Mouse (Mus musculus) MEL (cell line): ENCODE measurements around the gene Ccser1. TPM values are rescaled to one million over a fixed set of nuclear protein-coding genes. Genes with fewer than 3 reads are reported as not detected.

ENCODE experiments used
- DNase-seq: peaks from one replicate; pipeline ENCODE4 v3.0.0; 2011; ENCODE audit warnings: low read depth, low spot score
- H3K27ac ChIP-seq: 2 replicates; pipeline ENCODE4 v1.5.1; 2012; ENCODE audit warnings: low read depth, mild to moderate bottlenecking, control low read depth, low read length, moderate library complexity; ENCODE audit not compliant: control insufficient read depth
- H3K27me3 ChIP-seq, 2 experiments: fragments of 150-350 bp in 1 of 2; sonication (generic) in 1 of 2; 2 replicates each; pipeline ENCODE4 v1.6.1; 2012; ENCODE audit warnings: low read length in 2 of 2, mild to moderate bottlenecking in 2 of 2, improper control_type of control experiment in 1 of 2, moderate library complexity in 1 of 2; ENCODE audit not compliant: insufficient read depth in 2 of 2, control insufficient read depth in 1 of 2
- H3K36me3 ChIP-seq, 2 experiments: 2 replicates each; pipeline ENCODE4 v1.6.1; 2012 to 2014; ENCODE audit warnings: low read length in 2 of 2, improper control_type of control experiment in 1 of 2, inconsistent platforms in 1 of 2, mild to moderate bottlenecking in 1 of 2; ENCODE audit not compliant: insufficient read depth in 2 of 2, control insufficient read depth in 1 of 2
- H3K4me1 ChIP-seq, 2 experiments: fragments of 150-350 bp in 1 of 2; sonication (generic) in 1 of 2; 2 replicates each; pipeline ENCODE4 v1.6.1; 2012; ENCODE audit warnings: low read length in 2 of 2, improper control_type of control experiment in 1 of 2, mild to moderate bottlenecking in 1 of 2; ENCODE audit not compliant: insufficient read depth in 2 of 2, control insufficient read depth in 1 of 2
- H3K4me3 ChIP-seq, 2 experiments: fragments of 150-350 bp in 1 of 2; sonication (generic) in 1 of 2; 2 replicates each; pipeline ENCODE4 v1.5.1; 2012; ENCODE audit warnings: low read depth in 2 of 2, low read length in 2 of 2, mild to moderate bottlenecking in 2 of 2, moderate library complexity in 2 of 2, control low read depth in 1 of 2, improper control_type of control experiment in 1 of 2; ENCODE audit not compliant: control insufficient read depth in 1 of 2, insufficient read depth in 1 of 2
- H3K79me2 ChIP-seq: 2 replicates; pipeline ENCODE4 v1.6.1; 2012; ENCODE audit warnings: mild to moderate bottlenecking, low read length, moderate library complexity; ENCODE audit not compliant: control insufficient read depth, poor library complexity, insufficient read depth
- H3K9ac ChIP-seq: 2 replicates; pipeline ENCODE4 v1.6.1; 2012; ENCODE audit warnings: low read depth, mild to moderate bottlenecking, control low read depth, low read length, moderate library complexity; ENCODE audit not compliant: control insufficient read depth, poor library complexity, severe bottlenecking
- H3K9me3 ChIP-seq: fragments of 150-350 bp; sonication (generic); replicated peaks from 2 replicates; pipeline ENCODE4 v1.6.1; 2012; ENCODE audit warnings: mild to moderate bottlenecking, low read length, improper control_type of control experiment, moderate library complexity; ENCODE audit not compliant: insufficient read depth
- BHLHE40 ChIP-seq: IDR thresholded peaks from 2 replicates; pipeline ENCODE4 v1.6.1; 2012; ENCODE audit warnings: low read depth, mild to moderate bottlenecking, inconsistent platforms, low read length, improper control_type of control experiment, borderline replicate concordance
- CHD1 ChIP-seq: IDR thresholded peaks from 2 replicates; pipeline ENCODE4 v1.6.1; 2012; ENCODE audit warnings: low read depth, mild to moderate bottlenecking, inconsistent platforms, low read length, improper control_type of control experiment
- CHD2 ChIP-seq: IDR thresholded peaks from 2 replicates; pipeline ENCODE4 v1.6.1; 2011; ENCODE audit warnings: low read length, improper control_type of control experiment
- EP300 ChIP-seq, 2 experiments: IDR thresholded peaks; 2 replicates each; pipeline ENCODE4 v1.6.1; 2011; ENCODE audit warnings: improper control_type of control experiment in 2 of 2, low read length in 2 of 2, low read depth in 1 of 2, mild to moderate bottlenecking in 1 of 2
- GABPA ChIP-seq: IDR thresholded peaks from 2 replicates; pipeline ENCODE4 v1.6.1; 2012; ENCODE audit warnings: low read depth, mild to moderate bottlenecking, inconsistent platforms, low read length, improper control_type of control experiment, moderate library complexity
- GATA1 ChIP-seq: IDR thresholded peaks from 2 replicates; pipeline ENCODE4 v1.6.1; 2011; ENCODE audit warnings: low read depth, low read length, improper control_type of control experiment
- JUND ChIP-seq: IDR thresholded peaks from 2 replicates; pipeline ENCODE4 v1.6.1; 2011; ENCODE audit warnings: low read depth, mild to moderate bottlenecking, improper control_type of control experiment, low read length
- KAT2A ChIP-seq: conservative IDR thresholded peaks from 2 replicates; pipeline ENCODE4 v1.6.1; 2012; ENCODE audit warnings: low read depth, low read length, improper control_type of control experiment, inconsistent platforms
- MAX ChIP-seq: IDR thresholded peaks from 2 replicates; pipeline ENCODE4 v1.6.1; 2011; ENCODE audit warnings: low read length, improper control_type of control experiment
- MAZ ChIP-seq: IDR thresholded peaks from 2 replicates; pipeline ENCODE4 v1.6.1; 2012; ENCODE audit warnings: low read depth, mild to moderate bottlenecking, inconsistent platforms, low read length, improper control_type of control experiment
- MEF2A ChIP-seq: IDR thresholded peaks from 2 replicates; pipeline ENCODE4 v1.6.1; 2014; ENCODE audit warnings: low read depth, mild to moderate bottlenecking, inconsistent platforms, low read length, improper control_type of control experiment; ENCODE audit not compliant: poor library complexity, insufficient replicate concordance, severe bottlenecking; ENCODE audit errors: extremely low read depth
- MYB ChIP-seq: IDR thresholded peaks from 2 replicates; pipeline ENCODE4 v1.6.1; 2011; ENCODE audit warnings: mild to moderate bottlenecking, low read depth, low read length, improper control_type of control experiment
- MYC ChIP-seq: IDR thresholded peaks from 2 replicates; pipeline ENCODE4 v1.6.1; 2011; ENCODE audit warnings: low read depth, mild to moderate bottlenecking, low read length, improper control_type of control experiment, moderate library complexity
- NRF1 ChIP-seq: IDR thresholded peaks from 2 replicates; pipeline ENCODE4 v1.6.1; 2014; ENCODE audit warnings: low read depth, mild to moderate bottlenecking, inconsistent platforms, low read length, improper control_type of control experiment, moderate library complexity; ENCODE audit not compliant: poor library complexity, insufficient read depth, severe bottlenecking
- POLR2AphosphoS5 ChIP-seq: IDR thresholded peaks from 2 replicates; pipeline ENCODE4 v1.6.1; 2012; ENCODE audit warnings: low read depth, borderline replicate concordance, mild to moderate bottlenecking, inconsistent platforms, low read length, moderate library complexity, mixed read lengths
- RCOR1 ChIP-seq: IDR thresholded peaks from 2 replicates; pipeline ENCODE4 v1.6.1; 2012; ENCODE audit warnings: low read depth, mild to moderate bottlenecking, inconsistent platforms, low read length, improper control_type of control experiment
- SMC3 ChIP-seq: IDR thresholded peaks from 2 replicates; pipeline ENCODE4 v1.6.1; 2011; ENCODE audit warnings: low read depth, low read length, improper control_type of control experiment
- TAL1 ChIP-seq: IDR thresholded peaks from 2 replicates; pipeline ENCODE4 v1.6.1; 2012; ENCODE audit warnings: mild to moderate bottlenecking, inconsistent platforms, low read length, moderate library complexity, mixed read lengths
- UBTF ChIP-seq: IDR thresholded peaks from 2 replicates; pipeline ENCODE4 v1.6.1; 2012; ENCODE audit warnings: low read depth, mild to moderate bottlenecking, inconsistent platforms, low read length, improper control_type of control experiment, moderate library complexity, borderline replicate concordance; ENCODE audit not compliant: insufficient read depth
- polyA plus RNA-seq, 2 experiments: library from polyadenylated mRNA; stranded (reverse) in 1 of 2; unstranded in 1 of 2; fragments of >175 nt in 1 of 2; fragments of >200 nt in 1 of 2; gene quantifications; 2 replicates each; pipeline versions ENCODE4 v1.2.1 to v1.2.4; 2012; ENCODE audit warnings: low replicate concordance in 2 of 2, low read depth in 1 of 2; ENCODE audit not compliant: insufficient read length in 2 of 2, insufficient read depth in 1 of 2, missing spikeins in 1 of 2
- total RNA-seq: library from RNA; depleted of rRNA; stranded (reverse); fragments of 300-350 nt; gene quantifications from 2 replicates; pipeline ENCODE4 v1.2.3, GENCODE M21; 2012

Gene Ccser1
- total and polyA plus RNA-seq, 3 experiments = not detected

GRCm38 (mm10) chr6:62160320-62160719, 980.2 kb downstream of the Ccser1 start:
- H3K4me3 ChIP-seq = no peak overlapping the region
- no peak for TF ChIP-seq CHD2
- TF ChIP-seq MYB = no peak
- TF ChIP-seq POLR2AphosphoS5 = no peak
- no peaks in the 10 kb centered on the region for H3K9me3 ChIP-seq
- H3K36me3 ChIP-seq = no peaks in the 10 kb centered on the region
- H3K4me1 ChIP-seq = no peaks in the 10 kb centered on the region
- no peak for DNase-seq
- no peaks in the 10 kb centered on the region for H3K79me2 ChIP-seq
- H3K27me3 ChIP-seq = no peaks in the 10 kb centered on the region
- no peak overlapping the region for H3K27ac ChIP-seq
- H3K9ac ChIP-seq = no peak overlapping the region

DNA sequence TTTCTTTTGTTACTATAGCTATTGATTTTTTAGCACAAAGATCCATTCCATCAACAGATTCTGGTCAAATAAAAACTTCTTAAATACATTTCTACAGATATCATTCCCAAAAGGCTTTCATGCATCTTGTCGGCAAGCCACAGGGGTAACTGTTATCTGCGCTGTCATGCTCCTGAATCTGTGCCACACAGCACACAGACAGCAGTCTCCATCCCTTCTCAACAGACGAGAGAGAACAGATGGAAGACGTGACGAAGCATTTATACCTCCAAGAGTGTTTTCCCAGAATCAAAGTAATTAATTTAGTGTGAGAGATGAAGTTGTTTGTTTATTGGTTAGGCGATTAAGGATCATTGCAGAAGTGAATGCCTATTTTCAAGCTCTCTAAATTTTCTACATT, 982.5 kb downstream of the Ccser1 start:
- no peaks in the 10 kb centered on the region for H3K27me3 ChIP-seq
- no peak overlapping the region for H3K27ac ChIP-seq
- no peak for TF ChIP-seq KAT2A
- TF ChIP-seq MAX = no peak
- TF ChIP-seq NRF1 = no peak
- no peak for TF ChIP-seq JUND
- no peak for TF ChIP-seq MEF2A
- TF ChIP-seq BHLHE40 = no peak
- TF ChIP-seq CHD2 = no peak
- TF ChIP-seq POLR2AphosphoS5 = no peak
- no peak for TF ChIP-seq GATA1
- no peak for TF ChIP-seq MYC
- TF ChIP-seq, all 39 proteins: peak for 0
- no peaks in the 10 kb centered on the region for H3K4me1 ChIP-seq
- H3K36me3 ChIP-seq = no peaks in the 10 kb centered on the region
- H3K79me2 ChIP-seq = no peaks in the 10 kb centered on the region
- no peak for DNase-seq
- H3K9me3 ChIP-seq = no peaks in the 10 kb centered on the region
- H3K9ac ChIP-seq = no peak overlapping the region
- H3K4me3 ChIP-seq = no peak overlapping the region

DNA sequence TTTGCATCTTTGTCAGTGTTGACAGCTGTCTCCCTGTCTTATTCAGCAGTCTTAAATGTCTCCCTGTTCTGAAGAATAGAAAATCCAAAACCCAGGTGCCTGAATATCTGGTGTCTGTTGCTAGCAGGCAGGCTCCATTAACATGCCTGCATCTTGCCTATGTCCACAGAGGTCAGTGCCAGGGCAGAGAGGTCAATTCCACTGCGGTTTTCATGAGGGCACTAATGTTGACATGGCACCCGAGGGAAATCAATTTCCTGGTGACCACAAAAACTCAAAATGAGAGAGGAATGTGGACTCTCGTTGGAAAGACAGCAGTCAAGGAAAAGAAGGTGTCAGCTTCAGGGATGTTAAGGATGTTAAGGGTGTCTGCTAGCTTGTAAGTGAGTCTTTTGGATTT, 983.7 kb downstream of the Ccser1 start:
- no peak for TF ChIP-seq GABPA
- TF ChIP-seq MAZ = no peak
- no peak for TF ChIP-seq UBTF
- TF ChIP-seq EP300 (IDR thresholded peaks at IDR 0.05; ENCODE audit: low read depth in 1 of 2, low read length in 2 of 2) = no peak
- no peak for TF ChIP-seq RCOR1
- no peak for TF ChIP-seq SMC3
- TF ChIP-seq MAX = no peak
- TF ChIP-seq MEF2A = no peak
- TF ChIP-seq TAL1 = no peak
- no peak for TF ChIP-seq KAT2A
- TF ChIP-seq CHD1 = no peak
- DNase-seq = no peak
- H3K27me3 ChIP-seq = no peaks in the 10 kb centered on the region
- H3K4me3 ChIP-seq = no peak overlapping the region
- no peaks in the 10 kb centered on the region for H3K36me3 ChIP-seq
- H3K9ac ChIP-seq = no peak overlapping the region
- no peaks in the 10 kb centered on the region for H3K4me1 ChIP-seq
- no peaks in the 10 kb centered on the region for H3K9me3 ChIP-seq
- no peaks in the 10 kb centered on the region for H3K79me2 ChIP-seq
- no peak overlapping the region for H3K27ac ChIP-seq
